ENCODE assay signal across 21 mouse cellular contexts in the genomic region with DNA sequence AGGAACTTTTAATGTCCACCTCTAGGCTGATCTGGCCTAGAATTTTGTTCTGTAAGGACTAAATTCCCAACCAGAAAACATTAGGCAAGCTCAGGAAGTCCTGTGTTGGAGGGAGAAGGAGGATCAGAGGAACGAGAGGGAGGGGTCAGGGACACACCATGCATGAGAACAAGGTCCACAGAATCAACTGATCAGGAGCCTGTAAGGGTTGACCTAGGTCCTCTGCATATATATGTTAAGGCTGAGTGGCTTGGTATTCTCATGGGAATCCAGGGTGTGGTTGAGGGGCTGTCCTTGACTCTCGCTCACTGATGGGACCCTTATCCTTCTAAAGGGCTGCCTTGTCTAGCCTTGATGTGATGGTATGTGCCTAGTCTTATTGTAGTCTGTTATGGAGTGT. TPM values are rescaled to one million over a fixed set of nuclear protein-coding genes. Genes with fewer than 3 reads are reported as not detected.
DNase-seq lines count a peak whose midpoint lies in the region.
"Had no signal": no experiment of that assay in that cellular context is flagged by ENCODE, and none has a peak within 500 bp of the region (broad histone marks: within the 10 kb centered on the region; RNA-seq: fewer than 3 reads in every experiment).

No protein-coding gene starts in this region.

- H3K27ac ChIP-seq in heart, embryonic 10.5 days, result no peak overlapping the region
- H3K27ac ChIP-seq: embryonic facial prominence, embryonic 10.5 days; embryonic facial prominence, embryonic 12.5 days; forebrain, embryonic 13.5 days; forebrain, embryonic 15.5 days had no signal

- 77% methylated on average over 2 of the region's 2 CpGs for WGBS in heart, embryonic 10.5 days

- H3K4me1 ChIP-seq in heart, embryonic 10.5 days, result no peaks in the 10 kb centered on the region
- H3K4me1 ChIP-seq: embryonic facial prominence, embryonic 10.5 days; embryonic facial prominence, embryonic 12.5 days; forebrain, embryonic 13.5 days; forebrain, embryonic 15.5 days had no signal

- peak; percentile 44 for DNase-seq in heart, adult 11 months
- no peak for DNase-seq in heart, embryonic 10.5 days (ENCODE audit: low spot score)
- DNase-seq in ZHBTc4 (ENCODE audit: low read depth, low spot score) (peak; percentile 82), MN1 (ENCODE audit: low spot score) (no peak)
- no peak for DNase-seq in gastrocnemius, postnatal 4 days (ENCODE audit: low spot score in 2 of 2)
- DNase-seq: adrenal gland, adult 8-10 months; adrenal gland, postnatal 14 days; adrenal gland, postnatal 36 days; B cell, adult 2 months; cerebellum, adult 11-12 months; cerebellum, adult 2 months; cerebellum, adult 9-10 months; cerebellum, postnatal 10 days; cerebellum, postnatal 25 days; forebrain, postnatal 0 days had no signal

- no peak overlapping the region for H3K4me3 ChIP-seq in heart, embryonic 10.5 days
- H3K4me3 ChIP-seq: embryonic facial prominence, embryonic 10.5 days; embryonic facial prominence, embryonic 12.5 days; forebrain, embryonic 13.5 days; forebrain, embryonic 15.5 days had no signal

- no peaks in the 10 kb centered on the region for H3K36me3 ChIP-seq in heart, embryonic 10.5 days
- H3K36me3 ChIP-seq: embryonic facial prominence, embryonic 10.5 days; embryonic facial prominence, embryonic 12.5 days; forebrain, embryonic 15.5 days had no signal

- no peaks in the 10 kb centered on the region for H3K9me3 ChIP-seq in heart, embryonic 10.5 days
- H3K9me3 ChIP-seq: embryonic facial prominence, embryonic 10.5 days; embryonic facial prominence, embryonic 12.5 days; forebrain, embryonic 13.5 days; forebrain, embryonic 15.5 days had no signal

- H3K27me3 ChIP-seq in heart, embryonic 10.5 days (ENCODE audit: insufficient read depth, poor library complexity, severe bottlenecking), result no peaks in the 10 kb centered on the region
- H3K27me3 ChIP-seq: CH12.LX; embryonic facial prominence, embryonic 12.5 days; forebrain, embryonic 13.5 days; forebrain, embryonic 15.5 days; Patski had no signal

RNA-seq across cellular contexts. Expression of a gene that starts 15.7 kb away (rescaled TPM):
- polyA plus RNA-seq in heart, embryonic 10.5 days (2016; fragmentation: Nextera tagmentation; extraction: Ambion mirVana), result 30.6 and 32.9 TPM in 2 replicates
- 100 to 1,000 TPM in 1 of 2 experiments, 10 to 100 TPM in 1; 99.2 to 120 TPM for total RNA-seq in gastrocnemius, postnatal 4 days (2021)

RNA-seq across cellular contexts. Expression of a gene that starts 16.1 kb away (rescaled TPM):
- polyA plus RNA-seq in heart, embryonic 10.5 days (2016; fragmentation: Nextera tagmentation; extraction: Ambion mirVana), result 15.8 and 17.7 TPM in 2 replicates
- 10 to 100 TPM; 24.0 to 26.1 TPM for total RNA-seq in gastrocnemius, postnatal 4 days (2021)

Comparison
In these comparisons a context has a peak if more than half of its experiments do, and no peak if none do; other contexts are left out.
1. DNase-seq: peak in heart, adult 11 months (single experiment) and ZHBTc4 (single experiment); none in heart, embryonic 10.5 days (single experiment), gastrocnemius, postnatal 4 days (0 of 2) and MN1 (single experiment).